Mouse (Mus musculus): ENCODE measurements around the gene Ptk6. TPM values are rescaled to one million over a fixed set of nuclear protein-coding genes. Genes with fewer than 3 reads are reported as not detected.
"Not testable (repeated sequence)": the region's sequence is repeated elsewhere in the genome, so short reads cannot be mapped to it uniquely, and the experiment has no call there.

Gene Ptk6
- total RNA-seq, 2 experiments from 2014 or later, result not detected

DNA sequence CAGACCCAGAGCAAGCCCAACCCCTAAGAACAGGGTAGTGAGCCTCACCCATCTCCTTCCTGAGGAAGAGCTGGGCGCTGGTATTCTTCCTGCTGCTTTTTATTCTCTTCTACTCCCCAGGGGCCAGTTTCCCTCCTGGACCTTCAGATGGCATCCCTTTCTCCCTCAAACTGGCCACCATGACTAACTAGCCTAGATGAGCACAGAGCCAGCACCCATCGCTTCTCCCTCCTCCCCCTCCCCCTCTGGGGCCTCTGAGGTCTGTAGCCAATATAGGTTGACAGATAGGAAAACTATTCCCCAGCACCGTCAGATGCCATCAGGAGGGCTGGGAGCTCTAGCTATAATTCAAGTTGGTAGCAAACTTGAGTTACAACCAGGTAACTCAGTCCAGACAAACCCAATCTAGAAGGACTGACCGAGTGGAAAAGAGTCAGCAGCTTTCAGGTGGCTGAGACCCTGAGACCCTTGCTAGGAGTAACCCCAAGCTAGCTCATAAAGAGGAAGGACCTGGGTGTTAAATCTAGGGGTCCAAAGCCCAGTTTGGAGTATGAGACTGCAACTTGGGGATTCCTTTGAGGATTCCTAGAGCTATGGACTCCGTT is 16.4 kb upstream of the Ptk6 start:
- DNase-seq, result no peak

DNA sequence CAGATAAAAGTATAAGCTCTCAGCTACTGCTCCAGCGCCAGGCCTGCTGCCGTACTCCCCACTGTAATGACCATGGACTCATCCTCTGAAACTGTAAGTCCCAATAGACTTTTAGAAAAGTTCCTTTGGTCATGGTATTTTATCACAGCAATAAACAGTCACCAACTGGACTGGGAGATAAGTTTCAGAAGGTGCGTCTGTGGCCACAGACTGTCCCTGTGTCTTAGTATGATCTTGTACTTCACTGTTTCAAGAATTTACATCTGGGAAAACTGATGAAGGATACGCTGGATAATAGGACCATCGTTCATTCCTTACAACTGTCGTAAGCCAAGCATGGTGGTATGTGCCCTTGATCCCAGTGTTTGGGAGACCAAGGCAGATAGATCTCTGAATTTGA is 13.4 kb upstream of the Ptk6 start:
- DNase-seq, result no peak

- peak; percentile 56 to 66 for DNase-seq
These were observed 10.4 kb upstream of the Ptk6 start, which contains the start of gene Srms for GRCm38 (mm10) chr2:181213021-181213445. Gene Srms, minus strand, starts transcription at chr2:181213185.

GRCm38 (mm10) chr2:181212389-181213020 is 9.9 kb upstream of the Ptk6 start:
- peak in 1 of 2 experiments; percentile 31 for DNase-seq

DNA sequence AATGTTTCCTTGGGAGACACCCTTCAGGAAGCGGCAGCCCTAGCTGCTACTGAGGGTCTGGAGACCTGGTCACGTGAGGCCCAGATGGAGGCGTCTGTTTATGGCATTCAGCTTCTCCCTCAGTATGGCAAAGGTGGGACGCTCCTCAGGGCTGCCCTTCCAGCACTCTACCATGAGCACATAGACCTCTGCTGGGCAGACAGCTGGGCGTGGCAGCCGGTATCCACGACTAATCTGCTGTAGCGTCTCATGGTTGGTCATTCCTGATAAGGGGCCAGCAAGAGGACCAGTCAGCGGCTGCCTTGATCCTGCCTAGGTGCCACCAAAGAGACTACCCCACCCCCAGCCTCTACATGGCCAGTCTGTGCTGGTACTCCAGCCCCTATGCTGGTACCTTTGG is 3.5 kb upstream of the Ptk6 start:
- DNase-seq, result no peak

DNA sequence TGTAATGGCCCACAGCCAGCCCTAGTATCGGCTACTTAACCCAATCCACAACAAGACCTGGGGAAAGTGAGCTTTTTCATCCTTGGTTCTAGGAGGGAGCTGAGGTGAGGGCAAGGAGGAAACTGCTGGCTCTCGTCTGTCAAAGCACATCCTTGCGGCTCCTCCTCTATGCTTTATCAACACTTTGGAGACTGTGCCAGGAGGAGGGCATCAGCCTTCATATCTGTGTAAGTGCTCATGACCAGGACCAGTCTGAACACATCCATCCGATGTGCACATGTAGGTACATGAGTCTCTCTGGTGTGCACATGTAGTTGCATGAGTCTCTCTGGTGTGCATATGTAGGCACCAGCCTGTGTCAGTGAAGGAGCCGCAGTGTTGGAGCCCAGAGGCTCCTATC is 3.1 kb upstream of the Ptk6 start:
- DNase-seq, result no peak

GRCm38 (mm10) chr2:181202886-181203285 is 297 bp upstream of the Ptk6 start:
- DNase-seq, result no peak

DNA sequence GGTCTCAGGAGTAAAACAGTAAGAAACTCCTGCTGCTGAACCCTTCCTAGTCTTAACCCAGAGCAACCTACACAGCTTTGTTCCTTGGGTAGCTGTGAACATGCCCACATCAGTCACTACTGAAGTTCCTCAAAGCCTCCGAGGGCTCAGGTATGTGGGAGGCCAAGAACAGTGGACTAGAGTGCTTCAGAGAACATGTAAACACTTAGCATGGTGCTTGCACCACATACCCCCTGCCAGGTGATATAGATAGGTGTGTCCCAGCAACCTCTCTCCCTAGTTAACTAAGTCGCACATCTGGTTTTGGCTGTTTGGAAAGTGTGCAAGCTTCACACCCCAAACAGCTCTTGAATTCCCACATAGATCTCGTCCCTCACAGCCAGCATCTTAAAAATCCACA is 983 bp downstream of the Ptk6 start:
- no peak for DNase-seq

- DNase-seq, result no peak
These were observed 5.8 kb downstream of the Ptk6 start for GRCm38 (mm10) chr2:181196628-181197300.

DNA sequence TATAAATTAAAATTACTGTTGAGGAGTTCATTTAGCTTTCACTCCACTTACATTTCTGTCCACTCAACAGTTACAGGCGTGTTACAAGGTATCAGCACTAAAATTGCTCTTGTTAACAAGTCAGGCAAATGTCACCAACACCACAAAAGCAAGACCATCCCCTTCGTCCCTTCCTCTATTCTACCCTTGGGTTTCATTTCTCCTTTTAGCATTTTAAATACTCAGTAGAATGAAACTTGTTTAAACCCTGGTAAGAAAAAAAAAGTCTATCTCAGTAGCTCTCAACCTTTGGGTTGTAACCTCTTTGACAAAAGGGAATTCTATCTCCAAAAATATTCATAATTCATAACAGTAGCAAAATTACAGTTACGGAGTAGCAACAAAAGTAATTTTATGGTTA is 9.5 kb downstream of the Ptk6 start:
- DNase-seq, result no peak

- DNase-seq, result no peak
These were observed 10.7 kb downstream of the Ptk6 start for GRCm38 (mm10) chr2:181191936-181192335.

DNA sequence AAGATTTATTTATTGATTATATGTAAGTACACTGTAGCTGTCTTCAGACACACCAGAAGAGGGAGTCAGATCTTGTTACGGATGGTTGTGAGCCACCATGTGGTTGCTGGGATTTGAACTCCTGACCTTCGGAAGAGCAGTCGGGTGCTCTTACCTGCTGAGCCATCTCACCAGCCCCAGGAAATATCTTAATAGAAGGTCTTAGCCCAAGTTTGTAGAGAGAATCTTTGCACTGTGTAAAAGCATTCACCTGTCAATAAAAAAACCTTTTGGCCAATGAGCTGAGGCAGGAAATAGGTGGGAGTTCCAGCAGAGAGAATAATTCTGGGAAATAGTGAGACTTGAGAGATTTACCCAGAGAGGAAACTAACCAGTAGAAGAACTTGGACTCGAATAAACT is 11.2 kb downstream of the Ptk6 start:
- not testable (repeated sequence) for DNase-seq

- no peak for DNase-seq
These were observed 13.3 kb downstream of the Ptk6 start for GRCm38 (mm10) chr2:181189321-181189720.

- peak in 1 of 2 experiments; percentile 14 for DNase-seq
These were observed 13.9 kb downstream of the Ptk6 start for GRCm38 (mm10) chr2:181188681-181189080.

- peak; percentile 95 to 96 for DNase-seq
These were observed 15.2 kb downstream of the Ptk6 start, which contains the start of gene Ppdpf for GRCm38 (mm10) chr2:181187121-181188000. Gene Ppdpf, plus strand, starts transcription at chr2:181187247.

DNA sequence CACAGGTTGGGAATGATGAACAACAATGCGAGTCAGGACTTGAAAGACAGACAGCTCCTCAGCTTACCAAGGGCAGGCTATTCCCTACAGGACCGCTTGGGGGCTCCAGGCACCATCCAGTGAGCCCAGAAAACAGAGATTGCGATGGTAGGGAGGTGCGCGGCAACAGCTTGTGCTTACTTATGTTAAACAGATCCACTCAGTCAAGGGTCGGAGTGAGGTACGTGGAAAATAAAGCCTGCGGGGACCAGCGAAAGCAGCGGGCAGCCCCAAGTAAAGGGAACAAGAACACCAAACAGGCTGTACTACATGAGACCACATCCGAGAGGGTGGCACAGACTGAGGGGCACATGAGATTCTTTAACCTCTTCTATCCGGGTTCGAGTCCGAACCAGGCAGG is 16.0 kb downstream of the Ptk6 start:
- DNase-seq, result peak; percentile 89 to 90

- no peak for DNase-seq
These were observed 21.7 kb downstream of the Ptk6 start for GRCm38 (mm10) chr2:181180898-181181297.

DNA sequence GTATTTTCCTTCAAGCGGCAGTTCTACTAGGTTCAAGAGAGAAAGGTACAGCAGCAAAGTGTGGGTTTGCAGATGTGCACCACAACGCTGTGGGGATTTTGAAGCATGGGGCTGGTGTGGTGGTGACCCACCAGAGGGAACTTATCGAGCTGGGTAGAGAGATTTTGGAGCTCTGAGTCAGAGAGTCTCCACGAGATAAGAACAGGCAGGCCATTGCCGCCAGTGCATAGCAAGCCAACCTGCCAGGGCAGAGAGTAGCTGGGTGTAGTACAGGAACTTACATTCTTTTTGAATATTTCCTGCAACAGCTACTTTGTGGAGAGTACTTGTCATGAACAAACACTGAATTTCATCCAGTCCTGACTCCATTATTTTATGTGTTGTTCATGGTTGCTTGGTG is 24.1 kb downstream of the Ptk6 start:
- no peak for DNase-seq

GRCm38 (mm10) chr2:181178015-181178414 is 24.6 kb downstream of the Ptk6 start:
- DNase-seq, result no peak

- no peak for DNase-seq
These were observed 27.9 kb downstream of the Ptk6 start for GRCm38 (mm10) chr2:181174646-181175045.

DNA sequence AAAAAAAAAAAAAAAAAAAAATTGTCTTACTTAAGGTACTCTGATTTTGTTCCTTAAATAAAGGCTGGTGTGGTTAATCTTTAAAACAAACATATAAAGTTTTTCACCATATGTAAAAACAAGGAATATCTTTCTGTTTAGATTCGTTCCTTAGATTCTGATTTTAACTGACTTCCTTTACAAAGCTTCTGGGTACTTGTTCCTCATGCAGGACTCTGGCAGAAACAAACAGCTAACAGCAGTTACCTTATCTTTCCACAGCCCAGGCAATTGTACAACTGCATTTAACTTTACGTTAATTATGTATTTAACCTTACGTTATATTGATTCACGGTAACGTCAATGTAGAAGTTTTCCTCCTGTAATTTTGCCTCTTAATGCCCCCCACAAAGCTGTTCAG is 36.1 kb downstream of the Ptk6 start:
- DNase-seq, result no peak

DNA sequence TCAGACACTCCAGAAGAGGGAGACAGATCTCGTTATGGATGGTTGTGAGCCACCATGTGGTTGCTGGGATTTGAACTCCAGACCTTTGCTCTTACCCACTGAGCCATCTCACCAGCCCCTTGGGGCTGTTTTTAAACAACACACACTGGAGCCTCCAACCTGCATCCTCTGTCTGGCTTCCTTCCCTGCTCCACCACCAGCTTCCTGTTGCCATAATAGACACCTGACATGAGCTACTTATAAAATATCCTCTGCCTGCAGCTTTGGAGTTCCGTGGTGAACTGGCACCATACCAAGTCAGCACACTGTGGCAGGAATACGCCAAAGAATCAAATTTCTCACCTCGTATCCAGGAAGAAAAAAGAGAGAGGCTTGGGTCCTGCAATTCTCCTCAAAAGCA is 41.8 kb downstream of the Ptk6 start:
- DNase-seq, result no peak
